Mouse (Mus musculus): ENCODE data around the gene Gm11492. TPM values are rescaled to one million over a fixed set of nuclear protein-coding genes. Genes with fewer than 3 reads are reported as not detected.
A peak's percentile ranks its signal among the peaks of the same experiment; 100 is the strongest.

Gm11492 gene
- total RNA-seq, 1 experiment, result 0.27 TPM

- no peak for DNase-seq (ENCODE audit: low read depth, low spot score)
- in situ Hi-C loops (cut with MboI; ENCODE audit: low sequenced_read_pairs in 2 of 2, unreplicated experiment in 2 of 2), result no loop called here
- TF ChIP-seq MAFK (IDR thresholded peaks at IDR 0.05; ENCODE audit: insufficient read depth, low read depth, low read length), result no peak
- no peak for TF ChIP-seq HCFC1 (IDR thresholded peaks at IDR 0.05; ENCODE audit: borderline replicate concordance, insufficient read depth, low read length)
- TF ChIP-seq ZNF384 (IDR thresholded peaks at IDR 0.05; ENCODE audit: low read depth, low read length), result no peak
- TF ChIP-seq ZC3H11A (IDR thresholded peaks at IDR 0.05; ENCODE audit: borderline replicate concordance, low read depth, low read length), result no peak
- TF ChIP-seq CHD2 (IDR thresholded peaks at IDR 0.05; ENCODE audit: low read depth, low read length), result no peak
Measured at GRCm38 (mm10) chr11:87578963-87579601, 12.6 kb downstream of the Gm11492 start.

GRCm38 (mm10) chr11:87579713-87580112 lies 13.3 kb downstream of the Gm11492 start:
- Histone ChIP-seq H3K4me3 (ENCODE audit: insufficient read depth in 1 of 2, low read depth in 1 of 2, low read length in 2 of 2, poor library complexity in 1 of 2, severe bottlenecking in 1 of 2) (no peak overlapping the region), H3K4me1 (ENCODE audit: control insufficient read depth in 2 of 2, insufficient read depth in 2 of 2, low read length in 2 of 2, poor library complexity in 1 of 2) (peaks cover 2 to 12% of the 10 kb centered on the region in 2 experiments; a peak in 1 of 4 replicates), H3K36me3 (ENCODE audit: control insufficient read depth, insufficient read depth, low read length, poor library complexity, severe bottlenecking) (no peaks in the 10 kb centered on the region), H3K9me3 (ENCODE audit: control insufficient read depth, insufficient read depth, low read depth, low read length) (no peaks in the 10 kb centered on the region), H3K9ac (ENCODE audit: insufficient read depth, low read depth, low read length, poor library complexity, severe bottlenecking) (no peak overlapping the region), H3K27ac (ENCODE audit: insufficient read depth, low read depth, low read length, poor library complexity, severe bottlenecking) (no peak overlapping the region)
- in situ Hi-C loops (cut with MboI; ENCODE audit: low sequenced_read_pairs in 2 of 2, unreplicated experiment in 2 of 2), result no loop called here
- TF ChIP-seq ZC3H11A (IDR thresholded peaks at IDR 0.05; ENCODE audit: borderline replicate concordance, low read depth, low read length), result no peak
- no peak for TF ChIP-seq MAFK (IDR thresholded peaks at IDR 0.05; ENCODE audit: insufficient read depth, low read depth, low read length)
- no peak for TF ChIP-seq HCFC1 (IDR thresholded peaks at IDR 0.05; ENCODE audit: borderline replicate concordance, insufficient read depth, low read length)
- no peak for TF ChIP-seq ZNF384 (IDR thresholded peaks at IDR 0.05; ENCODE audit: low read depth, low read length)
- TF ChIP-seq CHD2 (IDR thresholded peaks at IDR 0.05; ENCODE audit: low read depth, low read length), result no peak
- no peak for DNase-seq (ENCODE audit: low read depth, low spot score)

More at GRCm38 (mm10) chr11:87578963-87579601, 12.6 kb downstream of the Gm11492 start:
- Histone ChIP-seq H3K4me1 (ENCODE audit: control insufficient read depth in 2 of 2, insufficient read depth in 2 of 2, low read length in 2 of 2, poor library complexity in 1 of 2) (peaks cover 5 to 16% of the 10 kb centered on the region in 2 experiments; a peak in 2 of 4 replicates), H3K36me3 (ENCODE audit: control insufficient read depth, insufficient read depth, low read length, poor library complexity, severe bottlenecking) (no peaks in the 10 kb centered on the region), H3K4me3 (ENCODE audit: insufficient read depth in 1 of 2, low read depth in 1 of 2, low read length in 2 of 2, poor library complexity in 1 of 2, severe bottlenecking in 1 of 2) (peak overlapping the region; percentile 60 to 72; a peak in 3 of 4 replicates), H3K9me3 (ENCODE audit: control insufficient read depth, insufficient read depth, low read depth, low read length) (no peaks in the 10 kb centered on the region), H3K27ac (ENCODE audit: insufficient read depth, low read depth, low read length, poor library complexity, severe bottlenecking) (no peak overlapping the region), H3K9ac (ENCODE audit: insufficient read depth, low read depth, low read length, poor library complexity, severe bottlenecking) (no peak overlapping the region)

DNA sequence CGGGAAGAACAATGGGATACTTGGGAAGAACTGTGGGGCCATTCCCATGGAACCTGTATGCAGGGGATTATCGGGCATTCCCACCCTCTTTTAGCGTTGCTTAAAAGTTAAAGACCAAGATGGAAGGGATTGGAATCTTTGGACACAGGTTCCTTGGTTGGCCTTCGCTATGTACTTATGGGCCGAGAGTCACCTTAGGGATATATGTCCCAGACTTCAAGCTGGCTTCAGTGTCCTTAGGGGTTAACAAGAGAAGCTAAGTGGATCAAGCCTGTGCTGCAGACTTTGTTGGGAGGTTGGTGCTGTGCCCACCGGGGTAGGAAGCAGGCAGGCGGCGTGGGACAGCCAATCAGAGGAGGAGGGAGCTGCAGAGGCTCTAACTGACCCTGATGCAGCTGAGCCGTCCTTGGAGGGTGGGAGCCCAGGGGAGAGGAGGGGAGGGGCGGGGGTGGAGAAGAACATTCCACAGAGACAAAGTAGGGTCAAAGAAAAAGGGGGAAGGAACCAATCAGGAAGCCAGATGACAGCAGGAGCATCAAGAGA lies 14.2 kb downstream of the Gm11492 start:
- TF ChIP-seq MAFK (IDR thresholded peaks at IDR 0.05; ENCODE audit: insufficient read depth, low read depth, low read length) (no peak), ZC3H11A (IDR thresholded peaks at IDR 0.05; ENCODE audit: borderline replicate concordance, low read depth, low read length) (no peak), ZNF384 (IDR thresholded peaks at IDR 0.05; ENCODE audit: low read depth, low read length) (no peak), CHD2 (IDR thresholded peaks at IDR 0.05; ENCODE audit: low read depth, low read length) (no peak), HCFC1 (IDR thresholded peaks at IDR 0.05; ENCODE audit: borderline replicate concordance, insufficient read depth, low read length) (no peak)
- no peaks in the 10 kb centered on the region for H3K36me3 ChIP-seq (ENCODE audit: control insufficient read depth, insufficient read depth, low read length, poor library complexity, severe bottlenecking)
- H3K4me3 ChIP-seq (ENCODE audit: insufficient read depth in 1 of 2, low read depth in 1 of 2, low read length in 2 of 2, poor library complexity in 1 of 2, severe bottlenecking in 1 of 2), result no peak overlapping the region
- in situ Hi-C loops (cut with MboI; ENCODE audit: low sequenced_read_pairs in 2 of 2, unreplicated experiment in 2 of 2), result no loop called here
- no peak for DNase-seq (ENCODE audit: low read depth, low spot score)
- H3K9me3 ChIP-seq (ENCODE audit: control insufficient read depth, insufficient read depth, low read depth, low read length), result no peaks in the 10 kb centered on the region
- peaks cover 2 to 12% of the 10 kb centered on the region in 2 experiments; a peak in 1 of 4 replicates for H3K4me1 ChIP-seq (ENCODE audit: control insufficient read depth in 2 of 2, insufficient read depth in 2 of 2, low read length in 2 of 2, poor library complexity in 1 of 2)
- no peak overlapping the region for H3K9ac ChIP-seq (ENCODE audit: insufficient read depth, low read depth, low read length, poor library complexity, severe bottlenecking)
- H3K27ac ChIP-seq (ENCODE audit: insufficient read depth, low read depth, low read length, poor library complexity, severe bottlenecking), result no peak overlapping the region

DNA sequence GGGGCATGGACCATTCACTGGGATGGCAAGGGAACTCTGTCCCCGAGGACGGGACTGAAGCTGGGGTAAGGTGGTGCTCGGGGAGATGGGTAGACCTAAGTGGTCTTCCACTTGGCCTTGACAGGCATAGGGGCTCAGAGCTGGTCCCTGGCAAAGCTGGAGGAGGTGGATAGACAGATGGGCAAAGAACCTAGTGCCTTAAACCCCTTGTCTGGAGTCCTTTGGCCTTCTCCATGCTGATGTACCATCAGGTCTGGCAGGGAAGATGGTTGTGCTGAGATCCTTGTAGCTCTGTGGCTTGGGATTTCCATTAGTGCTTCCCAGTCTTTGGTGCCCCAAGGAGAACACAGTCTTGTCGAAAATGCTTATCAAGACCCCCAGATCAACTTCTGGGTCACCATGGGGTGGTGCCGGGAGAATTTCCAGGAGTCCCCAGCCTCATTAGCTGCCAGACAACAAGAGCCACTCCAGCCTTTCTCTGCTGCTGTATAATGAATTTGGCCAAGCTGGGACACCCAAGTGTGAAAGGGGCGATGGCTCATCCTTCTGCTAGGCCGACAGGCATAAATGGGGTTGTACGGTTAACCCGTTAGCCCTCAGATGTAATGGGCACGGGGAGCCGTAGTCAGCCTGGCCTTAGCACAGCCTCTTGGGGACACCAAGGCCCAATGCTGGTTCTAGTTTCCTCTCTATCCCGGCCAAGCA lies 14.9 kb downstream of the Gm11492 start:
- Histone ChIP-seq H3K4me3 (ENCODE audit: insufficient read depth in 1 of 2, low read depth in 1 of 2, low read length in 2 of 2, poor library complexity in 1 of 2, severe bottlenecking in 1 of 2) (no peak overlapping the region), H3K9me3 (ENCODE audit: control insufficient read depth, insufficient read depth, low read depth, low read length) (no peaks in the 10 kb centered on the region), H3K27ac (ENCODE audit: insufficient read depth, low read depth, low read length, poor library complexity, severe bottlenecking) (no peak overlapping the region), H3K9ac (ENCODE audit: insufficient read depth, low read depth, low read length, poor library complexity, severe bottlenecking) (no peak overlapping the region), H3K4me1 (ENCODE audit: control insufficient read depth in 2 of 2, insufficient read depth in 2 of 2, low read length in 2 of 2, poor library complexity in 1 of 2) (peaks cover 2 to 12% of the 10 kb centered on the region in 2 experiments; a peak in 1 of 4 replicates), H3K36me3 (ENCODE audit: control insufficient read depth, insufficient read depth, low read length, poor library complexity, severe bottlenecking) (no peaks in the 10 kb centered on the region)
- TF ChIP-seq ZNF384 (IDR thresholded peaks at IDR 0.05; ENCODE audit: low read depth, low read length) (no peak), MAFK (IDR thresholded peaks at IDR 0.05; ENCODE audit: insufficient read depth, low read depth, low read length) (no peak), CHD2 (IDR thresholded peaks at IDR 0.05; ENCODE audit: low read depth, low read length) (no peak), HCFC1 (IDR thresholded peaks at IDR 0.05; ENCODE audit: borderline replicate concordance, insufficient read depth, low read length) (no peak), ZC3H11A (IDR thresholded peaks at IDR 0.05; ENCODE audit: borderline replicate concordance, low read depth, low read length) (no peak)
- DNase-seq (ENCODE audit: low read depth, low spot score), result no peak
- in situ Hi-C loops (cut with MboI; ENCODE audit: low sequenced_read_pairs in 2 of 2, unreplicated experiment in 2 of 2), result no loop called here
